Mouse (Mus musculus) lung, adult 2 months (tissue): ENCODE results near the gene Afmid.

Experiments used
- CTCF ChIP-seq: fragments of 200-500 bp; IDR thresholded peaks from 2 replicates; pipeline ENCODE4 v1.5.1; 2011; ENCODE audit warnings: mild to moderate bottlenecking, low read length, control low read depth; ENCODE audit not compliant: insufficient read depth
- POLR2A ChIP-seq: fragments of 200-500 bp; IDR thresholded peaks from 2 replicates; pipeline ENCODE4 v1.6.1; 2011; ENCODE audit warnings: low read depth, mild to moderate bottlenecking, control low read depth, low read length, borderline replicate concordance; ENCODE audit errors: extremely low read depth

GRCm38 (mm10) chr11:117860601-117861000, 34.9 kb downstream of the Afmid start, which contains the start of gene Tmem235:
- no peak for TF ChIP-seq POLR2A
- TF ChIP-seq CTCF, result no peak
